Mouse (Mus musculus) kidney, embryonic 16.5 days (tissue): ENCODE measurements around the gene Mapk10. TPM values are rescaled to one million over a fixed set of nuclear protein-coding genes. Genes with fewer than 3 reads are reported as not detected.

Experiments
- ATAC-seq: fragments of 200-750 bp; cut with Nextera tagmentation; 2 replicates; pipeline ENCODE4 v1.8.0; 2017; ENCODE audit warnings: moderate TSS enrichment; ENCODE audit not compliant: low FRiP score, low TSS enrichment
- H3K27ac ChIP-seq: fragments of 300-500 bp; sonication (generic); 2 replicates; pipeline ENCODE4 v1.5.1; 2014; ENCODE audit warnings: low read length
- H3K27me3 ChIP-seq: fragments of 300-500 bp; sonication (generic); 2 replicates; pipeline ENCODE4 v1.6.1; 2014; ENCODE audit warnings: low read length, control low read depth, mixed read lengths; ENCODE audit not compliant: insufficient read depth
- H3K36me3 ChIP-seq: fragments of 300-500 bp; sonication (generic); 2 replicates; pipeline ENCODE4 v1.6.1; 2014; ENCODE audit warnings: low read length, control low read depth, mixed read lengths; ENCODE audit not compliant: insufficient read depth
- H3K4me1 ChIP-seq: fragments of 300-500 bp; sonication (generic); 2 replicates; pipeline ENCODE4 v1.6.1; 2014; ENCODE audit warnings: low read length, control low read depth, mixed read lengths; ENCODE audit not compliant: insufficient read depth
- H3K4me2 ChIP-seq: fragments of 300-500 bp; sonication (generic); replicated peaks from 2 replicates; pipeline ENCODE4 v1.6.1; 2014; ENCODE audit warnings: low read depth, low read length
- H3K4me3 ChIP-seq: fragments of 300-500 bp; sonication (generic); 2 replicates; pipeline ENCODE4 v1.5.1; 2014; ENCODE audit warnings: mild to moderate bottlenecking, low read length
- H3K9ac ChIP-seq: fragments of 300-500 bp; sonication (generic); replicated peaks from 2 replicates; pipeline ENCODE4 v1.6.1; 2014; ENCODE audit warnings: low read length
- H3K9me3 ChIP-seq: fragments of 300-500 bp; sonication (generic); 2 replicates; pipeline ENCODE4 v1.6.1; 2016; ENCODE audit warnings: low read length, control low read depth
- WGBS: fragments of 180-500 bp; shearing (Covaris S2); extraction: QIAGEN DNeasy Blood & Tissue Kit; methylation state at CpG from one replicate; pipeline ENCODE4 v1.1.7; 2014; 5-methylcytosine and 5-hydroxymethylcytosine counted together
- polyA plus RNA-seq: library from polyadenylated mRNA; unstranded; fragments of >200 nt; fragmentation: Nextera tagmentation; extraction: Ambion mirVana; gene quantifications from 2 replicates; pipeline ENCODE4 v1.2.1, GENCODE M21; 2015

The Mapk10 gene
- polyA plus RNA-seq, 1 experiment from 2014 or later, result 0.64 TPM

DNA sequence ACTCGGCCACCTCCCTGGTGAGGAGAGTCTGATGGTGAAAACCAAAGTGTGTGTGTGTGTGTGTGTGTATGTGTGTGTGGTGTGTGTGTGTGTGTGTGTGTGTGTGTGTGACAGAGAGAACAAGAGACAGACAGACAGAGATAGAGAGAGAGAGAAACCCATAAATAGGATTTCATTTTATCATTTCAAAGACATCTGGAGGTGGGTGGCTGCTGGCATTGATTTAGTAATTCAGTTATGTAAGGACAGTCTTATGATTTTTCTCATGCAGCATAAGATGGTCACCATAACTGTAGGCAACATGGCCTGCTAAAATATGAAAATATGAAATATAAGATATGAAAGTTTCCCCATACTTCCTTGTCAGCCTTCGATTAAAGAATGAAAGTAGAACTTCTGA, 117.0 kb downstream of the Mapk10 start:
- H3K9ac ChIP-seq, result no peak overlapping the region
- WGBS, result 99% methylated on average over 2 of the region's 2 CpGs
- no peak overlapping the region for H3K4me2 ChIP-seq
- no peaks in the 10 kb centered on the region for H3K27me3 ChIP-seq
- no peak overlapping the region for H3K27ac ChIP-seq
- H3K4me1 ChIP-seq, result no peaks in the 10 kb centered on the region
- H3K4me3 ChIP-seq, result no peak overlapping the region
- no peaks in the 10 kb centered on the region for H3K9me3 ChIP-seq
- no peaks in the 10 kb centered on the region for H3K36me3 ChIP-seq
- no peak for ATAC-seq

DNA sequence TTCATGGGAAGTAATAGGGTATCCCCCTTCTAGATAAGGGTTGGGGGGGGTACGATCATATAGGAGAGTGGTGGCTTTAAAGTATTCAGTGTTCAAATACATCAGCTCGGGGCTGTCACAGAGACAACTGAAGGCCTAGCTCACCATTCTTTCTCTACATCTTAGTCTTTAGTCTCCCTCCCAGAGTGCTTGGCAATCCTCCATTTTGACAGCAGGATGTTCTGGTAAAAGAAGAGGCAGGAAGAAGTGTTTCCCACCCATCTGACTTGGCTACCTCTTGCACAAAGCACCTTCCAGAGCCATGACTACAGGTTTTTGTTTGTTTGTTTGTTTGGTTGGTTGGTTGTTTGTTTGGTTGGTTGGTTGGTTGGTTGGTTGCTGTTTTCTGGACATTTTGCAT, 125.3 kb downstream of the Mapk10 start:
- 88% methylated on average over 2 of the region's 2 CpGs for WGBS
- H3K27me3 ChIP-seq, result no peaks in the 10 kb centered on the region
- no peak for ATAC-seq
- H3K9ac ChIP-seq, result no peak overlapping the region
- no peak overlapping the region for H3K4me3 ChIP-seq
- H3K36me3 ChIP-seq, result no peaks in the 10 kb centered on the region
- H3K4me1 ChIP-seq, result no peaks in the 10 kb centered on the region
- no peaks in the 10 kb centered on the region for H3K9me3 ChIP-seq
- no peak overlapping the region for H3K27ac ChIP-seq
- no peak overlapping the region for H3K4me2 ChIP-seq

DNA sequence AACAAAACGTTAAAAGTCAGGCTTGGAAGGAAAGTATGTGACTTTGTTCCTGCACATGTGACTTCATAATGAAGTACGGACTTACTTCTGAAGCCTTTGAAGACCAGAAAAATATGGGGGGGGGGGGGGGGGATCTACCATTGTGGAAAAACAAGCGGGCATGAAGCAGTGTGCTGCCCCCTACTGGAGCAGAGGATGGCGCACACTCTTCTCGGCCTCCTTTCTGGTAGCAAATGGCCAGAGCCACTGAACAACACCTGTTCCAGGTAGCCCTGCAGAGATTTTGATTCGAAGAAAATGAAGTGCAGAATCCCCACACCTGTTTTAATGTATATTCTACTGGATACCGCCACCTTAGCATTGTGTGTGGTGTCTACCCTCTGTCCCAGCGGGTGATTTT, 135.7 kb downstream of the Mapk10 start:
- H3K4me1 ChIP-seq, result no peaks in the 10 kb centered on the region
- WGBS, result 63% methylated on average over 8 of the region's 8 CpGs
- H3K27ac ChIP-seq, result no peak overlapping the region
- ATAC-seq, result no peak
- no peaks in the 10 kb centered on the region for H3K36me3 ChIP-seq
- H3K9me3 ChIP-seq, result no peaks in the 10 kb centered on the region
- H3K4me2 ChIP-seq, result no peak overlapping the region
- no peak overlapping the region for H3K9ac ChIP-seq
- H3K27me3 ChIP-seq, result no peaks in the 10 kb centered on the region
- no peak overlapping the region for H3K4me3 ChIP-seq

DNA sequence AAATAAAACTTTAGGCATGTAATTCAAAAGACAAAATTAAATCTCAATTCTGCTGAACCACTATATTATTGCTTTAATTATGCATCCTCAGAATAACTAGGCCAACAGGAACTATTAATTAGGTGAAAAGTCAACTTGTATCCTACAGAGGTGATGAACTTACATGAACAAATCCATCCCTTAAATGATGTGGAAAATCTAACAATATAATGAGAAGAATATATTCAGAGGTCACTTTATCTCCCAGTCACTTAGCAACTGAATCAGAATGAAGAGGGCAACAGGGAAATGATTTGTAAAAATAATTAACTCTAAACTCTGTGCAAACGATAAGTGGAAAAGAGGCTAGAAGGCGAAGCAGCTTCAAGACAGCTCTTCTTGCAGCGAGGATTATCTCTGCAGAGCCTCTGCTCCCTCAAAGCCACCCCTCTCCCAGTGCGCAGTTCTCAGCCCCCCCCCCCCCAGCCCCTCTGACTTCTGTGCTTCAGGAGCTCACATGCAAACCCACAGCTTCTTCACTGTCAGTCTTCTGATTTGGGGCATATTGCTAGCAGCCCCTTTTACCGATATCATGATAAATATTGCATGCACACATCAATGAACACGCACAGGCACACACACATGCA, 138.8 kb downstream of the Mapk10 start:
- Histone ChIP-seq H3K4me1 (no peaks in the 10 kb centered on the region), H3K27me3 (no peaks in the 10 kb centered on the region), H3K9me3 (no peaks in the 10 kb centered on the region), H3K4me2 (no peak overlapping the region), H3K9ac (no peak overlapping the region), H3K27ac (no peak overlapping the region), H3K4me3 (no peak overlapping the region), H3K36me3 (no peaks in the 10 kb centered on the region)
- ATAC-seq, result no peak
- WGBS, result 81% methylated on average over 6 of the region's 6 CpGs

DNA sequence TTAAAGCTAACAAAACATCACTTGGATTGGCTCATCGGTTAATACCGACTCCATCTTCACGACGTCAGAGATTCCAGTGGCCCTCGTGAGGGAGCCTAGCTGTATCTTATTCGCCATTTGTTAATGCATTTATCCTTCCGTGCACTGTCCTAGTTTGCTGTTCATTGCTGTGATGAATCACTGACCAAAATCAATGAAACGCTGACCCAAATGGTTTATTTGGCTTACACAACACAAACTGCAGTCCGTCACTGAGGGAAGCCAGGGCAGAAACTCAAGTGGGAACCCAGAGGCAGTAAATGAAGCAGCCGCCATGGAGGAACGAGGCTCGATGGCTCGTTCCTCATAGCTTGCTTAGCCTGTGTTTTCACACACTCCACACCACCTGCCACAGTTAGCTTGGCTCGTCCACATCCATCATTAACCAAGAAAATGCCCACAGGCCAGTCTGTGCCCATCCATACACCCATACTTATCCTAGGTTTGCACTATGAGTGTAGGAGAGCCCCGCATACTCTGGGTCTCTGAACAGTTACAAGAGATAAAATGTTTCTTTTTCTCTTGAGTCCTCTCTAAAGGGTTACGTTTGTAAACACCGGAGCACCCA, 140.0 kb downstream of the Mapk10 start:
- H3K27ac ChIP-seq, result no peak overlapping the region
- 85% methylated on average over 17 of the region's 17 CpGs for WGBS
- ATAC-seq, result no peak
- H3K27me3 ChIP-seq, result no peaks in the 10 kb centered on the region
- no peaks in the 10 kb centered on the region for H3K4me1 ChIP-seq
- H3K4me3 ChIP-seq, result no peak overlapping the region
- no peaks in the 10 kb centered on the region for H3K9me3 ChIP-seq
- H3K36me3 ChIP-seq, result no peaks in the 10 kb centered on the region
- no peak overlapping the region for H3K4me2 ChIP-seq
- no peak overlapping the region for H3K9ac ChIP-seq

DNA sequence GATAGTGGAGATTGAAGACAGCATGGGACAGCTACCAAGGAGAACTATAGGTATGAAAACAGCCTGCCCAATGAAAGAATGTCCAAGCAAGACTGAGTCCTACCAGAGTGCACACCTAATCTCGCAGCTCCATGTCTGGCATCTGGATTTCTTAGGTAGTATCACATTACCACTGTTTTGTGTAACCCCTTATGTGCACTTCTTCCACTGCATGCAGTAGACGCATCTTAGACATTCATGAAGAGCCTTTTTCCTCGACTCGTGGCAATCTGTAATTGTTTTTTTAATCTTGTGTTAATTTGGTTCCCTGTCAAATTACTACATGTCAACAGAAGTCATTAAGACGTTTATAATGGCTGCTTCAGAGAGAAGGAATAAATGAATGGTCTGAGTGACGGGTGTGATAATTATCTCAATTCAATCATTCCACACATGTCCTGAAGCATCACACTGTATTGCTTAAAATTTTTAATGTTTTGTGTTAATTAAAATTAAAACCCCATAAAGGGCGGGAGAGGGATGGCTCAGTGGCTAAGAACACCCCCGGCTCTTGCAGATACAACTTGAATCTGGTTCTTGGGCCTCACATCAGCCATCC, 160.7 kb downstream of the Mapk10 start:
- no peak overlapping the region for H3K4me2 ChIP-seq
- H3K27ac ChIP-seq, result no peak overlapping the region
- no peak overlapping the region for H3K9ac ChIP-seq
- no peak overlapping the region for H3K4me3 ChIP-seq
- H3K36me3 ChIP-seq, result no peaks in the 10 kb centered on the region
- WGBS, result 65% methylated on average over 8 of the region's 8 CpGs
- no peak for ATAC-seq
- no peaks in the 10 kb centered on the region for H3K27me3 ChIP-seq
- no peaks in the 10 kb centered on the region for H3K9me3 ChIP-seq
- peaks cover 5% of the 10 kb centered on the region; the same call in 1 of the 2 replicates for H3K4me1 ChIP-seq

DNA sequence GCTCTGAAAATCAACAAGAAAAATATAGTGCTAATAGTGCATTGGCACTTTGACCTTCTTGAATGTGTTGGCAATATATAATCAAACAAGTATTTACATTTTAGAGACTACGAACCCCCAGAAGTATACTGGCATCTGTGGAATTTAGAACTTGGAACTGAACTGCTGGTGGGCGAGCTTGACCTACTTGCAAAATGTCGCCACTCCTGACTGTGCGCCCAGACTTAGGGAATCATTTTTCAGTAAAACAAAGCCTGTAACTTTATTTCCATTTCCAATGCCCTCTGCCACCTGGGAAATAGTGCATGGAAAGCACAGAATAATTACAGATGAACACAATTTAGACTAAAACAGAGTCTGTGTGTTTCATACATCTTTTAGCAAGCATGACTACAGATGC, 163.1 kb downstream of the Mapk10 start:
- Histone ChIP-seq H3K36me3 (no peaks in the 10 kb centered on the region), H3K27ac (no peak overlapping the region), H3K4me3 (no peak overlapping the region), H3K9ac (no peak overlapping the region), H3K4me1 (peaks cover 5% of the 10 kb centered on the region; the same call in 1 of the 2 replicates), H3K4me2 (no peak overlapping the region), H3K27me3 (no peaks in the 10 kb centered on the region), H3K9me3 (no peaks in the 10 kb centered on the region)
- no peak for ATAC-seq
- WGBS, result 75% methylated on average over 4 of the region's 4 CpGs

DNA sequence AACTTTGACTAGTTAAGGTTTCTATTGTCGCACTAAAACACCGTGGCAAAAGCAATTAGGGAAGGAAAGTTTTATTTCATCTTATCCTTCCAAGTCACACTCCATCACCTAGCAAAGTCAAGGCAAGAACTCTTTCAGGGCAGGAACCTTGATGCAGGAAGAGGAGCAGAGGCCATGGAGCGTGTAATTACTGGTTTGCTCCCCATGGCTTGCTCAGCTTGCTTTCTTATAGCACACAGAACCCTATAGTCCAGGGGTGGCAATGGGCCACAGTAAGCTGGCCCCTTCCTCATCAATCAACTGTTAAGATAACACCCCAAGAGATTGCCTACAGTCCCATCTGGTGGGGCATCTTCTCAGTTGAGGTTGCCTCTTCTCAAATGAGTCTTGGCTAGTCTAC, 173.4 kb downstream of the Mapk10 start:
- Histone ChIP-seq H3K9me3 (no peaks in the 10 kb centered on the region), H3K4me1 (no peaks in the 10 kb centered on the region), H3K36me3 (no peaks in the 10 kb centered on the region), H3K9ac (no peak overlapping the region), H3K4me3 (no peak overlapping the region), H3K27me3 (no peaks in the 10 kb centered on the region), H3K27ac (no peak overlapping the region), H3K4me2 (no peak overlapping the region)
- 45% methylated on average over 3 of the region's 3 CpGs for WGBS
- no peak; the same call in 1 of the 2 replicates for ATAC-seq

DNA sequence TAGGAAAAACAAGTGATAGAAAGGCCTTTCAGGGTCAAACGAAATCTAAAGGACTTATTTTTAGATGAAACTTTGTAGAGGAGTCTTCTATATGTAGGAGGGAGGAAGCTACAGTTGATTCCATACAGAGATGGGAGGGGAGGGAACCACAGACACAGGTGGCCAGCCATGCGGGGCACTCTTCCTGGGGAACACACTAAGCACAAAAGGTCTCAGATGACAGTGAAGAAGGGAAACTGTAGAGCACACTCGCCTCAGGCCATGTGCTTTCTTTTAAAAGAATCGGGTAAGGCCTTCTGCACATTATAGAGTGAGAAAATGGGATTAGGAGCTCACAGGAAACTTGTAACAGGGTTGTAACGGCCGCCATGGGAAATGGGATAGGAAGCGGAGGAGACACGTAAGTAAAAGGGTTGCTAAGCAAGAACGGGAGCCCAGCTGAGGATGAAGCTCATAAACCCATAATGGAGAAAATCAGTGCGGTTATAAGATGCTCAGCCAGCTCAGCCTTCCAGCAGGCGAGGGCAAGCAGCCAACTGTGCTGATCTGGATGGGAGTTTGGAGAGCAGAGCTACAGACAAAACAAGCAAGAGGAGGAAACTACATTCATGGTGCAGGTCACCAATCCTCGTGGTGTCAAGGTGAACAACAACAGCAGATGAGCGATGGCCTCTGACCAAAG, 182.1 kb downstream of the Mapk10 start:
- Histone ChIP-seq H3K9me3 (peaks cover 2% of the 10 kb centered on the region), H3K4me1 (peaks cover 9% of the 10 kb centered on the region), H3K4me3 (no peak overlapping the region), H3K27ac (peak overlapping the region; percentile 78), H3K27me3 (no peaks in the 10 kb centered on the region), H3K36me3 (no peaks in the 10 kb centered on the region), H3K9ac (no peak overlapping the region), H3K4me2 (no peak overlapping the region)
- 27% methylated on average over 13 of the region's 13 CpGs for WGBS
- peak; percentile 93 for ATAC-seq
